ENCODE assay signal across 17 mouse cellular contexts in the genomic region with DNA sequence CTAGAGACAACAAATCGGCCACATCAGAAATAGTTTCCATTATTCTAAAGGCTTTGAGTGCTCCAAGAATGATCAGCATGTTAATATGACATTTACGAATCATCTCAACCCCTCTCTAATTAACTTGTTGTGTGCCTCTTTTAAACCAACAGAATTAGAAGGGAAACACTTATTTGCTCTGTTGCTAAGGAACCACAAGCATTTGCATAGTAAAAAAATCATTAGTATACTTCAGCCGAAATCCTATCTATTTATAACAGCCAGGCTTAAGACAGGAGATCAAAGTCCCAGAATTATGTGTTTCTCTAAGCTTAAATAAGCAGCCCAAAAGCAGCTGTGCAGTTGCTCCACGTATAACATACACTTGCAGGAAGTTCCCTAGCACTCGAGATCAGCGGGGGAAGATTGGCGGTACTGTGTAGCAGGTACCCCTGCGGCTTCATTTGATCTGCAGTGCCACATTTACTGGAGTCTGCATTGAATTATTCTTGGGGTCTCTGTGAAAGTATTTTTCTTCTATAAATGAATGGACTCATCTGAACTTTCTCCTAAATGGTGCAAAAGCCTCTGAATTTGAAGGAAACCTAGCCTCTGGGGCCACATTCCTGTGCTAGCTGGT. TPM values are rescaled to one million over a fixed set of nuclear protein-coding genes. Genes with fewer than 3 reads are reported as not detected.
"Had no signal": no experiment of that assay in that cellular context is flagged by ENCODE, and none has a peak within 500 bp of the region (broad histone marks: within the 10 kb centered on the region; RNA-seq: fewer than 3 reads in every experiment).

No protein-coding gene starts in this region.

- H3K36me3 ChIP-seq: limb, embryonic 12.5 days; liver, embryonic 13.5 days; lung, embryonic 15.5 days; midbrain, embryonic 15.5 days had no signal

- H3K9ac ChIP-seq: limb, embryonic 12.5 days; liver, embryonic 13.5 days; liver, postnatal 0 days; lung, embryonic 15.5 days; midbrain, embryonic 15.5 days had no signal

- H3K27ac ChIP-seq: layer of hippocampus, adult 2 months; limb, embryonic 12.5 days; liver, embryonic 13.5 days; lung, embryonic 15.5 days; macrophage; midbrain, embryonic 15.5 days; stomach, postnatal 0 days had no signal

- H3K27me3 ChIP-seq: liver, embryonic 13.5 days; lung, embryonic 15.5 days; megakaryocyte, embryonic 14.5 days; midbrain, embryonic 15.5 days had no signal

- DNase-seq: kidney, postnatal 10 days; kidney, postnatal 4 days; liver; liver, embryonic 13.5 days; liver, postnatal 0 days; lung, postnatal 14 days; thymus, adult 2 months; thymus, postnatal 25 days had no signal

- H3K4me2 ChIP-seq: limb, embryonic 12.5 days; liver, embryonic 13.5 days; lung, embryonic 15.5 days; midbrain, embryonic 15.5 days had no signal

- ATAC-seq: liver, postnatal 0 days; midbrain, embryonic 15.5 days had no signal

- H3K4me1 ChIP-seq: liver, embryonic 13.5 days; lung, embryonic 15.5 days; megakaryocyte, embryonic 14.5 days had no signal

- H3K4me3 ChIP-seq: layer of hippocampus, adult 2 months; limb, embryonic 12.5 days; liver, embryonic 13.5 days; lung, embryonic 15.5 days; megakaryocyte, embryonic 14.5 days; midbrain, embryonic 15.5 days had no signal

- H3K9me3 ChIP-seq: limb, embryonic 12.5 days; liver, embryonic 13.5 days; lung, embryonic 15.5 days; midbrain, embryonic 15.5 days had no signal

RNA-seq across cellular contexts. Expression of a gene that starts 25.9 kb away (rescaled TPM):
- polyA plus RNA-seq: kidney, embryonic 14.5 days; liver, embryonic 13.5 days; liver, postnatal 0 days; lung, embryonic 15.5 days; macrophage; stomach, postnatal 0 days; urinary bladder, adult 2 months had no signal
